ENCODE assay signal across 21 mouse cellular contexts in genomic region chr11:61489874-61490273, GRCm38 (mm10). TPM values are rescaled to one million over a fixed set of nuclear protein-coding genes. Genes with fewer than 3 reads are reported as not detected.
A peak's percentile ranks its signal among the peaks of the same experiment; 100 is the strongest.
DNase-seq lines count a peak whose midpoint lies in the region; ATAC-seq and TF ChIP-seq lines count a peak whose summit lies in the region.
"Had no signal": no experiment of that assay in that cellular context is flagged by ENCODE, and none has a peak within 500 bp of the region (broad histone marks: within the 10 kb centered on the region; RNA-seq: fewer than 3 reads in every experiment).

No protein-coding gene starts in this region.

- H3K9ac ChIP-seq in forebrain, embryonic 12.5 days = no peak overlapping the region
- peak overlapping the region; percentile 24; the same call in 1 of the 2 replicates for H3K9ac ChIP-seq in midbrain, embryonic 12.5 days (replicated peaks)
- no peak overlapping the region for H3K9ac ChIP-seq in midbrain, embryonic 11.5 days (ENCODE audit: low read length)
- no peak overlapping the region for H3K9ac ChIP-seq in limb, embryonic 13.5 days
- H3K9ac ChIP-seq: forebrain, embryonic 15.5 days; liver, embryonic 14.5 days had no signal

- no peak overlapping the region for H3K4me3 ChIP-seq in forebrain, embryonic 10.5 days
- H3K4me3 ChIP-seq in forebrain, embryonic 12.5 days (replicated peaks) = no peak overlapping the region
- no peak overlapping the region for H3K4me3 ChIP-seq in layer of hippocampus, adult 2 months
- no peak overlapping the region for H3K4me3 ChIP-seq in midbrain, embryonic 12.5 days
- H3K4me3 ChIP-seq in midbrain, embryonic 11.5 days (ENCODE audit: low read depth, low read length) = no peak overlapping the region
- H3K4me3 ChIP-seq in limb, embryonic 13.5 days = no peak overlapping the region
- H3K4me3 ChIP-seq: forebrain, embryonic 15.5 days; heart, embryonic 10.5 days had no signal

- 93% methylated on average over 8 of the region's 8 CpGs for WGBS in forebrain, embryonic 10.5 days
- WGBS in forebrain, embryonic 12.5 days = 96% methylated on average over 8 of the region's 8 CpGs
- WGBS in midbrain, embryonic 12.5 days = 91% methylated on average over 8 of the region's 8 CpGs
- WGBS in midbrain, embryonic 11.5 days = 91% methylated on average over 8 of the region's 8 CpGs
- 91% methylated on average over 8 of the region's 8 CpGs for WGBS in limb, embryonic 13.5 days

- peak overlapping the region; percentile 44; the same call in 1 of the 2 replicates for H3K27ac ChIP-seq in forebrain, embryonic 10.5 days
- H3K27ac ChIP-seq in forebrain, embryonic 12.5 days = no peak overlapping the region
- peak overlapping the region; percentile 48 for H3K27ac ChIP-seq in layer of hippocampus, adult 2 months
- H3K27ac ChIP-seq in midbrain, embryonic 12.5 days (replicated peaks) = peak overlapping the region; percentile 8; the same call in 1 of the 2 replicates
- H3K27ac ChIP-seq in midbrain, embryonic 11.5 days (ENCODE audit: low read depth, low read length) = no peak overlapping the region
- no peak overlapping the region for H3K27ac ChIP-seq in limb, embryonic 13.5 days
- H3K27ac ChIP-seq: forebrain, embryonic 15.5 days; heart, embryonic 10.5 days; liver, embryonic 14.5 days had no signal

- H3K9me3 ChIP-seq in forebrain, embryonic 10.5 days = no peaks in the 10 kb centered on the region
- H3K9me3 ChIP-seq in forebrain, embryonic 12.5 days = no peaks in the 10 kb centered on the region
- H3K9me3 ChIP-seq in midbrain, embryonic 12.5 days = no peaks in the 10 kb centered on the region
- no peaks in the 10 kb centered on the region for H3K9me3 ChIP-seq in midbrain, embryonic 11.5 days (ENCODE audit: control insufficient read depth, low read length)
- H3K9me3 ChIP-seq in limb, embryonic 13.5 days = no peaks in the 10 kb centered on the region
- H3K9me3 ChIP-seq: forebrain, embryonic 15.5 days; G1E; heart, embryonic 10.5 days had no signal

- ATAC-seq in forebrain, embryonic 12.5 days (ENCODE audit: low FRiP score) = no peak
- ATAC-seq in midbrain, embryonic 12.5 days (ENCODE audit: low FRiP score, low read depth) = no peak
- ATAC-seq in midbrain, embryonic 11.5 days (ENCODE audit: low FRiP score) = no peak
- ATAC-seq in limb, embryonic 13.5 days (ENCODE audit: low FRiP score, low read depth) = no peak
- ATAC-seq: activated CD4-positive, CD25-positive, alpha-beta regulatory T cell, adult 4 months; forebrain, embryonic 15.5 days; midbrain, embryonic 16.5 days had no signal

- no peaks in the 10 kb centered on the region for H3K27me3 ChIP-seq in forebrain, embryonic 10.5 days (ENCODE audit: poor library complexity, severe bottlenecking)
- no peaks in the 10 kb centered on the region for H3K27me3 ChIP-seq in forebrain, embryonic 12.5 days
- H3K27me3 ChIP-seq in midbrain, embryonic 12.5 days = no peaks in the 10 kb centered on the region
- H3K27me3 ChIP-seq in midbrain, embryonic 11.5 days (ENCODE audit: control insufficient read depth, insufficient read depth, low read length) = no peaks in the 10 kb centered on the region
- H3K27me3 ChIP-seq in limb, embryonic 13.5 days = no peaks in the 10 kb centered on the region
- H3K27me3 ChIP-seq: forebrain, embryonic 15.5 days had no signal

- DNase-seq in forebrain, embryonic 10.5 days (ENCODE audit: extremely low spot score, low spot score) = no peak
- no peak for DNase-seq in layer of hippocampus, adult 2 months (ENCODE audit: low spot score in 2 of 2)
- no peak for DNase-seq in layer of hippocampus, postnatal 25 days (ENCODE audit: extremely low spot score in 1 of 2, low spot score in 1 of 2)
- no peak for DNase-seq in midbrain, embryonic 11.5 days (ENCODE audit: low spot score, missing footprints)
- no peak for DNase-seq in kidney, adult 11 months
- DNase-seq: adrenal gland, postnatal 10 days; embryo, embryonic 11 days; heart, postnatal 14 days; kidney, adult 18-20 months; kidney, postnatal 10 days; left cerebral cortex, postnatal 4 days had no signal

- H3K4me2 ChIP-seq in forebrain, embryonic 12.5 days = no peak overlapping the region
- no peak overlapping the region for H3K4me2 ChIP-seq in midbrain, embryonic 12.5 days (replicated peaks)
- no peak overlapping the region for H3K4me2 ChIP-seq in midbrain, embryonic 11.5 days
- H3K4me2 ChIP-seq in limb, embryonic 13.5 days (replicated peaks) = peak overlapping the region; percentile 17; the same call in 1 of the 2 replicates
- H3K4me2 ChIP-seq: forebrain, embryonic 15.5 days had no signal

- TF ChIP-seq CTCF in layer of hippocampus, adult 2 months (conservative IDR thresholded peaks at IDR 0.05) = no peak

- H3K36me3 ChIP-seq in forebrain, embryonic 10.5 days (replicated peaks) = peaks cover 69% of the 10 kb centered on the region
- H3K36me3 ChIP-seq in forebrain, embryonic 12.5 days (replicated peaks) = peaks cover 55% of the 10 kb centered on the region
- H3K36me3 ChIP-seq in midbrain, embryonic 12.5 days = peaks cover 55% of the 10 kb centered on the region
- H3K36me3 ChIP-seq in midbrain, embryonic 11.5 days (ENCODE audit: control insufficient read depth, insufficient read depth, low read length) = peaks cover 26% of the 10 kb centered on the region
- H3K36me3 ChIP-seq in limb, embryonic 13.5 days = peaks cover 59% of the 10 kb centered on the region

- peaks cover 63% of the 10 kb centered on the region for H3K4me1 ChIP-seq in forebrain, embryonic 10.5 days
- H3K4me1 ChIP-seq in forebrain, embryonic 12.5 days = peaks cover 61% of the 10 kb centered on the region
- H3K4me1 ChIP-seq in midbrain, embryonic 12.5 days = peaks cover 53% of the 10 kb centered on the region
- peaks cover 21% of the 10 kb centered on the region for H3K4me1 ChIP-seq in midbrain, embryonic 11.5 days (ENCODE audit: control insufficient read depth, insufficient read depth, low read length)
- peaks cover 71% of the 10 kb centered on the region for H3K4me1 ChIP-seq in limb, embryonic 13.5 days

RNA-seq across cellular contexts. Expression of gene Mapk7, which starts 4.3 kb away (rescaled TPM):
- polyA plus RNA-seq in forebrain, embryonic 10.5 days (2016; fragmentation: Nextera tagmentation; extraction: Ambion mirVana) = 82.8 and 84.4 TPM in 2 replicates
- 93.4 and 95.7 TPM in 2 replicates for polyA plus RNA-seq in forebrain, embryonic 12.5 days (2016; fragmentation: Nextera tagmentation; extraction: Ambion mirVana)
- 10 to 100 TPM; 26.2 to 28.5 TPM for total RNA-seq in layer of hippocampus, adult 2 months (2021)
- 10 to 100 TPM; 26.3 to 31.3 TPM for total RNA-seq in layer of hippocampus, postnatal 25 days (2021)
- 94.2 and 100 TPM in 2 replicates for polyA plus RNA-seq in midbrain, embryonic 12.5 days (2016; fragmentation: Nextera tagmentation; extraction: Ambion mirVana)
- 51.0 and 58.3 TPM in 2 replicates for polyA plus RNA-seq in midbrain, embryonic 11.5 days (2014; fragmentation: Nextera tagmentation; extraction: Ambion mirVana)
- 87.3 and 87.8 TPM in 2 replicates for polyA plus RNA-seq in limb, embryonic 13.5 days (2015; fragmentation: Nextera tagmentation; extraction: Ambion mirVana)

RNA-seq across cellular contexts. Expression of gene Mfap4, which starts 4.6 kb away (rescaled TPM):
- 50.9 and 53.9 TPM in 2 replicates for polyA plus RNA-seq in forebrain, embryonic 10.5 days (2016; fragmentation: Nextera tagmentation; extraction: Ambion mirVana)
- 66.9 and 69.4 TPM in 2 replicates for polyA plus RNA-seq in forebrain, embryonic 12.5 days (2016; fragmentation: Nextera tagmentation; extraction: Ambion mirVana)
- total RNA-seq in layer of hippocampus, adult 2 months (2021) = 1 to 10 TPM; 4.8 to 5.0 TPM
- 1 to 10 TPM; 5.7 to 6.3 TPM for total RNA-seq in layer of hippocampus, postnatal 25 days (2021)
- polyA plus RNA-seq in midbrain, embryonic 12.5 days (2016; fragmentation: Nextera tagmentation; extraction: Ambion mirVana) = 61.5 and 83.2 TPM in 2 replicates
- 69.8 and 78.9 TPM in 2 replicates for polyA plus RNA-seq in midbrain, embryonic 11.5 days (2014; fragmentation: Nextera tagmentation; extraction: Ambion mirVana)
- 319 TPM in 2 replicates for polyA plus RNA-seq in limb, embryonic 13.5 days (2015; fragmentation: Nextera tagmentation; extraction: Ambion mirVana)
- total RNA-seq: megakaryocyte progenitor cell, adult 5-6 weeks had no signal
- polyA plus RNA-seq: activated CD4-positive, CD25-positive, alpha-beta regulatory T cell, adult 4 months; G1E had no signal

RNA-seq across cellular contexts. Expression of gene B9d1, which starts 15.1 kb away (rescaled TPM):
- polyA plus RNA-seq in forebrain, embryonic 10.5 days (2016; fragmentation: Nextera tagmentation; extraction: Ambion mirVana) = 53.0 and 53.3 TPM in 2 replicates
- 34.6 and 35.6 TPM in 2 replicates for polyA plus RNA-seq in forebrain, embryonic 12.5 days (2016; fragmentation: Nextera tagmentation; extraction: Ambion mirVana)
- 10 to 100 TPM; 47.4 to 47.9 TPM for total RNA-seq in layer of hippocampus, adult 2 months (2021)
- total RNA-seq in layer of hippocampus, postnatal 25 days (2021) = 10 to 100 TPM; 43.3 to 45.9 TPM
- 33.2 and 37.8 TPM in 2 replicates for polyA plus RNA-seq in midbrain, embryonic 12.5 days (2016; fragmentation: Nextera tagmentation; extraction: Ambion mirVana)
- polyA plus RNA-seq in midbrain, embryonic 11.5 days (2014; fragmentation: Nextera tagmentation; extraction: Ambion mirVana) = 35.1 and 39.6 TPM in 2 replicates
- polyA plus RNA-seq in limb, embryonic 13.5 days (2015; fragmentation: Nextera tagmentation; extraction: Ambion mirVana) = 31.9 and 32.6 TPM in 2 replicates

RNA-seq across cellular contexts. Expression of gene Rnf112, which starts 35.9 kb away (rescaled TPM):
- polyA plus RNA-seq in forebrain, embryonic 10.5 days (2016; fragmentation: Nextera tagmentation; extraction: Ambion mirVana) = 0.26 and 0.36 TPM in 2 replicates
- 7.2 and 7.7 TPM in 2 replicates for polyA plus RNA-seq in forebrain, embryonic 12.5 days (2016; fragmentation: Nextera tagmentation; extraction: Ambion mirVana)
- total RNA-seq in layer of hippocampus, adult 2 months (2021) = 100 to 1,000 TPM; 543 to 554 TPM
- 100 to 1,000 TPM; 440 to 506 TPM for total RNA-seq in layer of hippocampus, postnatal 25 days (2021)
- polyA plus RNA-seq in midbrain, embryonic 12.5 days (2016; fragmentation: Nextera tagmentation; extraction: Ambion mirVana) = 4.8 and 6.6 TPM in 2 replicates
- polyA plus RNA-seq in midbrain, embryonic 11.5 days (2014; fragmentation: Nextera tagmentation; extraction: Ambion mirVana) = 0.40 and 0.51 TPM in 2 replicates
- 0.60 and 0.61 TPM in 2 replicates for polyA plus RNA-seq in limb, embryonic 13.5 days (2015; fragmentation: Nextera tagmentation; extraction: Ambion mirVana)
- total RNA-seq: megakaryocyte progenitor cell, adult 5-6 weeks had no signal
- polyA plus RNA-seq: activated CD4-positive, CD25-positive, alpha-beta regulatory T cell, adult 4 months; G1E had no signal

Comparison
In these comparisons a context has a peak if more than half of its experiments do, and no peak if none do; other contexts are left out.
1. H3K27ac ChIP-seq: peak in forebrain, embryonic 10.5 days (single experiment), layer of hippocampus, adult 2 months (single experiment) and midbrain, embryonic 12.5 days (single experiment); none in forebrain, embryonic 12.5 days (single experiment), midbrain, embryonic 11.5 days (single experiment) and limb, embryonic 13.5 days (single experiment).